Mouse (Mus musculus): Measurements from ENCODE around the gene Creb3l2. TPM values are rescaled to one million over a fixed set of nuclear protein-coding genes. Genes with fewer than 3 reads are reported as not detected.

Creb3l2 gene
- total RNA-seq (2014; rRNA removed) (3.2 and 5.0 TPM in 2 replicates), polyA plus RNA-seq (2015; fragmentation: Nextera tagmentation; extraction: Ambion mirVana) (1.3 and 2.0 TPM in 2 replicates)

GRCm38 (mm10) chr6:37442041-37442667 lies at the start of gene Creb3l2:
Gene Creb3l2 (minus strand): TSS chr6:37442146.
- Histone ChIP-seq H3K27me3 (ENCODE audit: insufficient read depth, low read length) (no peaks in the 10 kb centered on the region), H3K4me3 (ENCODE audit: low read depth, low read length) (peak within 1 kb of the TSS; percentile 55), H3K4me2 (ENCODE audit: low read depth) (peak within 1 kb of the TSS; percentile 94), H3K27ac (ENCODE audit: low read depth, low read length) (peak within 1 kb of the TSS; percentile 30; the same call in 1 of the 2 replicates), H3K4me1 (ENCODE audit: insufficient read depth) (peaks cover 3% of the 10 kb centered on the region; the same call in 1 of the 2 replicates), H3K36me3 (ENCODE audit: insufficient read depth) (no peaks in the 10 kb centered on the region), H3K9ac (peak within 1 kb of the TSS; percentile 40), H3K9me3 (ENCODE audit: low read length) (no peaks in the 10 kb centered on the region)
- TF ChIP-seq CTCF (IDR thresholded peaks at IDR 0.05; ENCODE audit: low read depth), result peak; percentile 8
- DNase-seq (peak; percentile 99), ATAC-seq (peak; percentile 99)
- WGBS, result under 1% methylated on average over 33 of the region's 33 CpGs

- Histone ChIP-seq H3K27me3 (ENCODE audit: insufficient read depth, low read length) (no peaks in the 10 kb centered on the region), H3K4me2 (ENCODE audit: low read depth) (no peak overlapping the region), H3K4me1 (ENCODE audit: insufficient read depth) (no peaks in the 10 kb centered on the region), H3K9ac (no peak overlapping the region), H3K36me3 (ENCODE audit: insufficient read depth) (no peaks in the 10 kb centered on the region), H3K27ac (ENCODE audit: low read depth, low read length) (no peak overlapping the region), H3K4me3 (ENCODE audit: low read depth, low read length) (no peak overlapping the region), H3K9me3 (ENCODE audit: low read length) (no peaks in the 10 kb centered on the region)
- DNase-seq (no peak), ATAC-seq (no peak)
- 89% methylated on average over 4 of the region's 4 CpGs for WGBS
- TF ChIP-seq CTCF (IDR thresholded peaks at IDR 0.05; ENCODE audit: low read depth), result no peak
Observed at GRCm38 (mm10) chr6:37486502-37486901, 44.6 kb upstream of the Creb3l2 start.

- Histone ChIP-seq H3K4me1 (ENCODE audit: insufficient read depth) (no peaks in the 10 kb centered on the region), H3K27me3 (ENCODE audit: insufficient read depth, low read length) (no peaks in the 10 kb centered on the region), H3K4me3 (ENCODE audit: low read depth, low read length) (no peak overlapping the region), H3K27ac (ENCODE audit: low read depth, low read length) (no peak overlapping the region), H3K36me3 (ENCODE audit: insufficient read depth) (no peaks in the 10 kb centered on the region), H3K9ac (no peak overlapping the region), H3K9me3 (ENCODE audit: low read length) (no peaks in the 10 kb centered on the region), H3K4me2 (ENCODE audit: low read depth) (no peak overlapping the region)
- WGBS, result 34% methylated on average over 1 of the region's 1 CpGs
- DNase-seq, result peak; percentile 37
- TF ChIP-seq CTCF (IDR thresholded peaks at IDR 0.05; ENCODE audit: low read depth), result no peak
- ATAC-seq, result peak; percentile 56; the same call in 1 of the 2 replicates
Observed at GRCm38 (mm10) chr6:37484588-37485070, 42.7 kb upstream of the Creb3l2 start.

- no peaks in the 10 kb centered on the region for H3K36me3 ChIP-seq (ENCODE audit: insufficient read depth)
- H3K4me3 ChIP-seq (ENCODE audit: low read depth, low read length), result no peak overlapping the region
- WGBS, result 68% methylated on average over 5 of the region's 5 CpGs
- no peak overlapping the region for H3K4me2 ChIP-seq (ENCODE audit: low read depth)
- TF ChIP-seq CTCF (IDR thresholded peaks at IDR 0.05; ENCODE audit: low read depth), result no peak
- H3K9ac ChIP-seq, result no peak overlapping the region
- no peaks in the 10 kb centered on the region for H3K27me3 ChIP-seq (ENCODE audit: insufficient read depth, low read length)
- ATAC-seq (no peak), DNase-seq (no peak)
- no peaks in the 10 kb centered on the region for H3K9me3 ChIP-seq (ENCODE audit: low read length)
- no peaks in the 10 kb centered on the region for H3K4me1 ChIP-seq (ENCODE audit: insufficient read depth)
- no peak overlapping the region for H3K27ac ChIP-seq (ENCODE audit: low read depth, low read length)
Observed at GRCm38 (mm10) chr6:37483262-37483661, 41.3 kb upstream of the Creb3l2 start.

GRCm38 (mm10) chr6:37481147-37481546 lies 39.2 kb upstream of the Creb3l2 start:
- Histone ChIP-seq H3K36me3 (ENCODE audit: insufficient read depth) (no peaks in the 10 kb centered on the region), H3K4me3 (ENCODE audit: low read depth, low read length) (no peak overlapping the region), H3K9ac (no peak overlapping the region), H3K27ac (ENCODE audit: low read depth, low read length) (no peak overlapping the region), H3K4me2 (ENCODE audit: low read depth) (no peak overlapping the region), H3K27me3 (ENCODE audit: insufficient read depth, low read length) (no peaks in the 10 kb centered on the region), H3K9me3 (ENCODE audit: low read length) (no peaks in the 10 kb centered on the region), H3K4me1 (ENCODE audit: insufficient read depth) (no peaks in the 10 kb centered on the region)
- 94% methylated on average over 3 of the region's 3 CpGs for WGBS
- TF ChIP-seq CTCF (IDR thresholded peaks at IDR 0.05; ENCODE audit: low read depth), result no peak
- DNase-seq (no peak), ATAC-seq (no peak)

- no peak for TF ChIP-seq CTCF (IDR thresholded peaks at IDR 0.05; ENCODE audit: low read depth)
- H3K4me2 ChIP-seq (ENCODE audit: low read depth), result no peak overlapping the region
- H3K27me3 ChIP-seq (ENCODE audit: insufficient read depth, low read length), result no peaks in the 10 kb centered on the region
- no peak overlapping the region for H3K9ac ChIP-seq
- no peak overlapping the region for H3K4me3 ChIP-seq (ENCODE audit: low read depth, low read length)
- no peaks in the 10 kb centered on the region for H3K36me3 ChIP-seq (ENCODE audit: insufficient read depth)
- no peaks in the 10 kb centered on the region for H3K9me3 ChIP-seq (ENCODE audit: low read length)
- ATAC-seq (no peak), DNase-seq (no peak)
- H3K4me1 ChIP-seq (ENCODE audit: insufficient read depth), result no peaks in the 10 kb centered on the region
- H3K27ac ChIP-seq (ENCODE audit: low read depth, low read length), result no peak overlapping the region
Observed at GRCm38 (mm10) chr6:37480008-37480407, 38.1 kb upstream of the Creb3l2 start.

GRCm38 (mm10) chr6:37478481-37478880 lies 36.5 kb upstream of the Creb3l2 start:
- H3K36me3 ChIP-seq (ENCODE audit: insufficient read depth), result no peaks in the 10 kb centered on the region
- H3K4me2 ChIP-seq (ENCODE audit: low read depth), result no peak overlapping the region
- no peaks in the 10 kb centered on the region for H3K9me3 ChIP-seq (ENCODE audit: low read length)
- no peaks in the 10 kb centered on the region for H3K27me3 ChIP-seq (ENCODE audit: insufficient read depth, low read length)
- no peak overlapping the region for H3K9ac ChIP-seq
- H3K4me3 ChIP-seq (ENCODE audit: low read depth, low read length), result no peak overlapping the region
- DNase-seq (no peak), ATAC-seq (no peak)
- 93% methylated on average over 2 of the region's 2 CpGs for WGBS
- no peak for TF ChIP-seq CTCF (IDR thresholded peaks at IDR 0.05; ENCODE audit: low read depth)
- no peaks in the 10 kb centered on the region for H3K4me1 ChIP-seq (ENCODE audit: insufficient read depth)
- no peak overlapping the region for H3K27ac ChIP-seq (ENCODE audit: low read depth, low read length)
